Mouse (Mus musculus): ENCODE measurements around the gene Syndig1.

- TF ChIP-seq CTCF (IDR thresholded peaks at IDR 0.05; ENCODE audit: low read depth, low read length): no peak
- TF ChIP-seq POLR2A (IDR thresholded peaks at IDR 0.05; ENCODE audit: extremely low read depth, insufficient read depth, low read length): no peak
Observed at GRCm38 (mm10) chr2:149982466-149982865, 153.5 kb downstream of the Syndig1 start.

Data from liver, adult 2 months (tissue).